In genomic region chr15:14123829-14124228, GRCm38 (mm10) we compare ENCODE assay signal across 23 mouse cellular contexts.
A peak's percentile ranks its signal among the peaks of the same experiment; 100 is the strongest.
DNase-seq lines count a peak whose midpoint lies in the region.
"Had no signal": no experiment of that assay in that cellular context is flagged by ENCODE, and none has a peak within 500 bp of the region (broad histone marks: within the 10 kb centered on the region; RNA-seq: fewer than 3 reads in every experiment).

No protein-coding gene starts in this region.

- no peak overlapping the region for H3K27ac ChIP-seq in limb, embryonic 10.5 days
- H3K27ac ChIP-seq: embryonic facial prominence, embryonic 13.5 days; embryonic facial prominence, embryonic 15.5 days; forebrain, embryonic 10.5 days; forebrain, embryonic 13.5 days; forebrain, embryonic 15.5 days had no signal

- DNase-seq in ES-CJ7 (ENCODE audit: low read depth, low spot score) (peak; percentile 62), R1 (ENCODE audit: low read depth, low spot score) (peak; percentile 76)
- DNase-seq in ovary, postnatal 10 days (ENCODE audit: low spot score) = no peak
- no peak for DNase-seq in thymus, postnatal 0 days (ENCODE audit: low spot score)
- DNase-seq in limb, embryonic 10.5 days (ENCODE audit: low spot score) = no peak
- DNase-seq: adrenal gland, adult 8-10 months; adrenal gland, postnatal 14 days; adrenal gland, postnatal 36 days; cerebellum, adult 11-12 months; cerebellum, adult 2 months; cerebellum, adult 9-10 months; cerebellum, postnatal 10 days; cerebellum, postnatal 36 days; embryo, embryonic 11 days; forebrain, postnatal 0 days had no signal

- no peaks in the 10 kb centered on the region for H3K27me3 ChIP-seq in limb, embryonic 10.5 days (ENCODE audit: low read depth, poor library complexity, severe bottlenecking)
- H3K27me3 ChIP-seq: embryonic facial prominence, embryonic 13.5 days; embryonic facial prominence, embryonic 15.5 days; forebrain, embryonic 13.5 days; forebrain, embryonic 15.5 days; Patski had no signal

- no peak overlapping the region for H3K4me3 ChIP-seq in limb, embryonic 10.5 days
- H3K4me3 ChIP-seq: embryonic facial prominence, embryonic 13.5 days; embryonic facial prominence, embryonic 15.5 days; erythroblast, embryonic 14.5 days; forebrain, embryonic 10.5 days; forebrain, embryonic 13.5 days; forebrain, embryonic 15.5 days had no signal

- no peaks in the 10 kb centered on the region for H3K9me3 ChIP-seq in limb, embryonic 10.5 days (replicated peaks)
- H3K9me3 ChIP-seq: embryonic facial prominence, embryonic 15.5 days; G1E had no signal

- H3K36me3 ChIP-seq in limb, embryonic 10.5 days = no peaks in the 10 kb centered on the region
- H3K36me3 ChIP-seq: embryonic facial prominence, embryonic 13.5 days; embryonic facial prominence, embryonic 15.5 days; forebrain, embryonic 10.5 days; forebrain, embryonic 15.5 days; G1E had no signal

- 92% methylated on average over 4 of the region's 4 CpGs for WGBS in limb, embryonic 10.5 days

- no peaks in the 10 kb centered on the region for H3K4me1 ChIP-seq in limb, embryonic 10.5 days
- H3K4me1 ChIP-seq: embryonic facial prominence, embryonic 13.5 days; embryonic facial prominence, embryonic 15.5 days; forebrain, embryonic 10.5 days; forebrain, embryonic 13.5 days; forebrain, embryonic 15.5 days had no signal

Comparison
In these comparisons a context has a peak if more than half of its experiments do, and no peak if none do; other contexts are left out.
1. DNase-seq: peak in ES-CJ7 (single experiment) and R1 (single experiment); none in ovary, postnatal 10 days (single experiment), thymus, postnatal 0 days (single experiment) and limb, embryonic 10.5 days (single experiment).